Mouse (Mus musculus): ENCODE results near the gene Pdzd2. TPM values are rescaled to one million over a fixed set of nuclear protein-coding genes. Genes with fewer than 3 reads are reported as not detected.

Gene Pdzd2
- total RNA-seq (2021) = 29.1 and 33.9 TPM in 2 replicates
- long read RNA-seq, experiment 1, partial matches to known transcripts = 2 of 5 reads
- long read RNA-seq, experiment 1, other reads (novel, unspliced or antisense) = 1 of 5 reads
- long read RNA-seq, experiment 2, partial matches to known transcripts = 4 of 7 reads
- long read RNA-seq, experiment 2, other reads (novel, unspliced or antisense) = 2 of 7 reads

GRCm38 (mm10) chr15:12739277-12740247 is at the start of gene Pdzd2:
Gene Pdzd2 (minus strand): TSS chr15:12739924.
- DNase-seq = peak; percentile 94

DNA sequence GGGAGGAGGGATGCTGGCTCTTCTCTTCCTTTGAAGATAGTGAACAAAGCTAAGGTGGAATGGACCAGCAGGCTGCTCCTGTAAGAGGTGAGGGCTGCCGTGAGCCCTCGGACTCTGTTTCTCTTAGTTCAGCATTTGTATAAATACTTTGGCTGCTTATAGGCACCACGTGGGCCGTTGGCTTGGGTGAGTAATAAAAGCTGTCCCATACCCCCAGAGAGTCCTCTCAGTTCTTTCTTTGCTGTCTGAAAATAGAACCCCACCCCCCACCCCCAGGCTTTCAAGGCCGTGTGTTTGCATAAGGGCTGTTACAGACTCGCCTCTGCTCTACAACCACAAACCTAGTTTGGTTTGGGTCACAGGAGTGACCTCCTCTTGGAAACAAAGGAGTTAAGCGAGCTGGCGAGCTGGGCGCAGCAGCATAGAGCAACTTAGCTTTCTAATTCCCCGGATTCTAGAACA is 49.7 kb upstream of the Pdzd2 start:
- DNase-seq = no peak

DNA sequence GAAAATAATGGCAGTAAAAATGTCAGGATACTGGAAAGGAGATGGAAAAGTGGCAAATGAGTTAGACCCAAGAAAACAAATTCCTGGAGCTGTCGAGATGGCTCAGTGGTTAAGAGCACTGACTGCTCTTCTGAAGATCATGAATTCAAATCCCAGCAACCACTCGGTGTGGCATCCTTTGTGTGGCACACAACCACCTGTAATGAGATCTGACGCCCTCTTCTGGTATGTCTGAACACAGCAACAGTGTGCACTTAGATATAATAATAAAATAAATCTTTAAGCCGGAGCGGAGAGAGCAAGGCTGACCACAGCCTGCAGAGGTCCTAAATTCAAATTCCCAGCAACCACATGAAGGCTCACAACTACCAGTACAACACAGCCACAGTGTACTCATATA is 48.8 kb upstream of the Pdzd2 start:
- no peak for DNase-seq

DNA sequence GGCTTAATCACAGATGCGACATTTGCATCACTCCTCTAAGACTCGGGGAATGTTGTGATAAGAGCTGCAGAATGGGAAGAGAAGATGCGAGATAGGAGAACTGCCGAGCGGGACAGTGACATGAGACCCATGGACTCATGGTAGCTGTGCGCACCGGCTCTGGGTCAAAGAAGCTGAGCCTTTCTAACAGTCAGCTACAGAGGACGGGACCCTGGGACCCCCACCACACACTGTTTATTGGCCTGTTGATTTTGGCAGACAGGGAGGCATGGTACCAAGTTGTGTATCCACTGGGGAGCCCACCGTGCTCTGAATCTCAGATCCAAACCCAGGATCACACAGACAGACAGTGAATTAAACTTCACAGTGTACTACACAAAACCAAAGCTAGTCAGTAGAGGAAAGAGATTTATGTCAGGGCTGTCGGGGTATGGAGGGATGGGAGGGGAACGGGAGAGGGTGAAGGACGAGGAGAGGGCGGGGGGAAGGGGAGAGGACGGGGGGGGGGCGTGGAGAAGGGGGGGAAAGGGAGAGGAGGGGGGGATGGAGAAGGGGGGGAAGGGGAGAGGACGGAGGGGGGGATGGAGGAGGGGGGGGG is 42.1 kb upstream of the Pdzd2 start:
- no peak for DNase-seq

DNA sequence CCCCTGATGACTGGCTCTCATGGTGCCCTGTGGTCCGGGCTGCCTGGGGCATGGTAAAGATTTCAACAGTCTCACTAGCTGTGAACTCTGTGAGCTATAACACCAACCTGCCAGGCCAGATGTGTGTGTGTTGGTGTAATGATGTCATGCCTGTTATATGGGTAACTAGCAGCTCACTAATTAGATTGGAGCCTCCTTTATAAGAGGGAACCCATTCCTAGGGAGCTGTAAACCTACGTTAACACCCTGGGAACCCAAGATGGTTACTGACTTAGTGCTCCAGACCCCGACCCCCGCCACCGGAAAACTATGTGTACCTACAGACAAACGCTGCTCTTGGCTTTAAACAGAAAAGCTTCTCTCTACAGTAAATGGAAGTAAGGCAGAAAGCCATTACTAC is 41.6 kb upstream of the Pdzd2 start:
- DNase-seq = no peak

- no peak for DNase-seq
Measured at GRCm38 (mm10) chr15:12774149-12774753, 34.5 kb upstream of the Pdzd2 start.

DNA sequence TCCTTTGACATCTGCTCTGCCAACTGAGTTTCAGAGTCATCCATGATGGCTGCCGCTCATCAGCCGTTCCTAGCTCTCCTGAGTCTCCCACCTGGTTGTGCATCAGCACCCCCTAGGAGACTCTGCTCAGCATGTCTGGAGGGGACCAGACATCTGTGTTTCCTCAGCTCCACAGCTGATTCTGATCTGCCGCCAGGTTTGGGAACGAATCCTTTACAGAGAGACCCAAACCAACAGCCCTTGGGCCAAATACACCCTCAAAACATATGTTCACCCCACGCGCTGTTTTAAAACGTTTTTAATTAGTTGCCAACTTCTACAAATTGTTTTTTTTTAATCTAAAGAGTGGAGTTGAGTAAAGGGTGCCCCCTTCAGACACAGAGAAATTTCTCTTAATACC is 31.2 kb upstream of the Pdzd2 start:
- DNase-seq = no peak

GRCm38 (mm10) chr15:12766848-12767247 is 27.1 kb upstream of the Pdzd2 start:
- no peak for DNase-seq

- no peak for DNase-seq
Measured at GRCm38 (mm10) chr15:12763147-12763546, 23.4 kb upstream of the Pdzd2 start.

- DNase-seq = no peak
Measured at GRCm38 (mm10) chr15:12762258-12762913, 22.7 kb upstream of the Pdzd2 start.

- DNase-seq = no peak
Measured at GRCm38 (mm10) chr15:12760747-12761146, 21.0 kb upstream of the Pdzd2 start.

- DNase-seq = no peak
Measured at GRCm38 (mm10) chr15:12758461-12758860, 18.7 kb upstream of the Pdzd2 start.

- DNase-seq = no peak
Measured at GRCm38 (mm10) chr15:12757757-12758156, 18.0 kb upstream of the Pdzd2 start.

DNA sequence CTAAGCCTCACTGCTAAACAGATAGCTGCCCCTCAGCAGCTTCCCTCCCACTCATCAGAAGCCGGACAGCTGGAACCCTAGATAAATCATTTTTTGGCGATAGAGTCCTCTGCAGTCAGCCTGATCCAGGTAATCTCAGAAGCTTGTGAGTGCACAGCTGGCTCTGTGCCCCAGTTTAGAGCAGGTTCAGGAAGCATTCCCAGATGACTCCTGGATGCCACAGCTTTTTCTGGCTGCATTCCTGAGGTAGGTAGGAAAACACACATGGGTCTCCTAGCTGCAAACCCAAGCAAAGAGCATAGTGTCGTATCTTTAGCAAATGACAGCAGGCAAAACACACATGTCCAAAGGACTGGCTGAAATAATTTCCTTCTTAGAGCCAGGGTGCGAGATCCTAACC is 13.5 kb upstream of the Pdzd2 start:
- no peak for DNase-seq

DNA sequence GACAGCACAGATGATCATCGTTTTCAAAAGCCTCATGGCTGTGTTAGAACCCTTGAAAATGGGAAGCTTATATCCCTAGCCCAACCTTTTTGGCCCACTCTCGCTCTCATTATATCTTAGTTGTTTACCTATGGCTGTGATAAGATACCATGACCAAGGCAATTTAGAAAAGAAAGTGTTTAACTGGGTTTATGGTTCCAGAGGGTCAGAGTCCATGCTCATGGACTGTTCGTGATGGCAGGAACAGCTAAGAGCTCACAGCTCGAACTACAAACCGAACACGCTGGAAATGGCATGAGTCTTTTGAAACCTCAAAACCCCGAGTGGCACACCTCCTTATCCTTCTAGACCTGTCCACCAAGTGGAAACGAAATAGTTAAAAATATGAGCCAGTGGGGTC is 11.2 kb upstream of the Pdzd2 start:
- DNase-seq = no peak

GRCm38 (mm10) chr15:12749549-12750301 is 10.0 kb upstream of the Pdzd2 start:
- peak; percentile 26 for DNase-seq

DNA sequence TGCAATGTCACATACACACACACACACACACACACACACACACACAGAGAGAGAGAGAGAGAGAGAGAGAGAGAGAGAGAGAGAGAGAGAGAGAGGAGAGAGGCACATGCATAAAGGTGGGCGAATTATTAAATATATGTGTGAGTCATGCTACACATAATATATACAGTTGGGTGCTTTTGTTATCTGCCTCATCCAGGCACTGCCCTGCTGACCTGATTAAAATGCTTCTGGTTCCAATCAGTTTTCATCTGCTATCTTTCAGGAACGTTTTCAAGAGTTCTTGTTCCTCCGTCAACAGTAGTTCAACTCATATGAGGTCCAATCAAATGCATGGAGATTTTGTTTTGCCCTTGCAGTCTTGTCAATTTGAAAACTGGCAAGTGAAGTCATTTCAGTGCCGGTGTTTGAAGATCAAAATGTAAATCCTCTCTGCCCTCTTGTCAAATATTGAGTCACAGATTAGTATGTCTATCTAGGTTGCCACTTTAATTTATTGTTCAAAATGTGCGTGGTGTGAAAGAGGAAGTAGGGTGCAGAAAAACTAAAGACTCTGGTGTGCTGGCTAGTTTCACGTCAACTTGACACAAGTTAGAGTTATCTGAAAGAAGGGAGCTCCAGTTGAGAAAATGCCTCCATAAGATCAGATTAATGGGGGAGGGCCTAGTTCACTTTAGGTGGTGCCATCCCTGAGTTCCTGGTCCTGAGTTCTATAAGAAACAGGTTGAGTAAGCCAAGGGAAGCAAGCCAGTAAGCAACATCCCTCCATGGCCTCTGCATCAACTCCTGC is 2.6 kb upstream of the Pdzd2 start:
- DNase-seq = no peak

DNA sequence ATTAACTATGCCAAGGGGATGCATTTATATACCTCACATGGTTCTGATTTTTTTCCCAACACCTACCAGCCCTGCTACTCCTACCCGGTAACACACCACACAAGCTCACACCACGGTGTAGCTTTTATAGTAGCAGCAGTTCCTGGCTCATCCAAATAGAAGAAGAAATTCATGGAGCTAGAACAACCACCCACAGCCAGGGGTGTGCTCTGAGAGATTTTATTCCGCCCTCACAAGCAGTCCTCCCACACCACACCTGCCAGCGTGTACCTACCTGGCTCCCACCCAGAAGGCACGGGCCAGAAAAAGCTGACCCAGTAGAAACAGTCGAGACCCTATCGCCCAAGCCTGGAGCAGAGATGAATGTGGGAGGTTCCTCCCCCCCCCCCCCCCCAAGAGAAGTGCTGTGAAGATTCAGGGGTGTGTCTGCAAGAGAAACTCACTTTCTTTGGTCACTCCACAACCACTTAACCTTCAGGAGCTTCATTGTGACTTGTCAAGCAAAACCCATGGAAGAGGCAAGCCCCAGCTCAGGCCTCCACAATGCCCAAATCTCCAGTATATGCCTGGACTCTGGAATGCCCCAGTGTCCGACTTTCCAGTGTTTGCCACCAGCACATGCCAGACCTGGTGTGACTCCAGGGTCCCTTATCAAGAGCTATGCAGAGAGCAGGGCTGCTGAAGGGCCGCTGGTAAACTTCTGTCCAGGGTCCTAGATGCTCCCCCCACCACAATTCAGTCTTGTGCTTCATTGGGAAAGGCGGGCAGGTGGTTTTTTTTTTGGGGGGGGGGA is 1.2 kb downstream of the Pdzd2 start:
- DNase-seq = no peak

DNA sequence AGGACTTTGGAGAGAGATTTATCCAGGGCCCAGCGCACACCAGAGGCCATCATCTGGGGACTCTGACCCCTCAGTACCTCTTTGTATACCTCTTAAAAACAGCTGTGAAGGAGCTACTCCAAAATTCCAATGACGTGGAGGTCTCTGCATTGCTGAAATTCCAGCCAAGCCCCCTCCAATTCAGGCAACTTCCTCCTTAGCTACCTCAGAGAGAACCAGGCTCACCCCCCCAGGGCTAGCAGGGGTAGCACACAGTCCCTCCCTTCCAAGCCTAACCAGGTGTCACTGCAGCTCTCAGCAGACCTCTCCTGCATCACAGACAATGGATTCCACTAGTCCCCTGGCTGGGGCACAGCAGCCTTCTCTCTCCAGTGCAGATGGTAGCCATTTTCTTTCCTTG is 4.5 kb downstream of the Pdzd2 start:
- no peak for DNase-seq

- no peak for DNase-seq
Measured at GRCm38 (mm10) chr15:12734221-12734620, 5.5 kb downstream of the Pdzd2 start.
